Mouse (Mus musculus) liver, embryonic 14.5 days (tissue): Measurements from ENCODE around the gene Lrig2. TPM values are rescaled to one million over a fixed set of nuclear protein-coding genes. Genes with fewer than 3 reads are reported as not detected.

ENCODE experiments used
- ATAC-seq: fragments of 200-750 bp; cut with Nextera tagmentation; 2 replicates; pipeline ENCODE4 v1.8.0; 2017; ENCODE audit warnings: moderate number of reproducible peaks, mild to moderate bottlenecking, moderate library complexity; ENCODE audit not compliant: insufficient read depth
- DNase-seq, 3 experiments: peaks; one replicate each; pipeline ENCODE4 v3.0.0-alpha.2; 2012 to 2013; ENCODE audit warnings: low read depth in 3 of 3, low spot score in 3 of 3
- H3K27ac ChIP-seq: fragments of 300-500 bp; sonication (generic); 2 replicates; pipeline ENCODE4 v1.5.1; 2014; ENCODE audit warnings: moderate library complexity, mild to moderate bottlenecking, control low read depth, inconsistent platforms
- H3K27me3 ChIP-seq: fragments of 300-500 bp; sonication (generic); 2 replicates; pipeline ENCODE4 v1.6.1; 2014; ENCODE audit warnings: mild to moderate bottlenecking, low read length, moderate library complexity; ENCODE audit not compliant: control insufficient read depth, insufficient read depth
- H3K36me3 ChIP-seq: fragments of 300-500 bp; sonication (generic); replicated peaks from 2 replicates; pipeline ENCODE4 v1.6.1; 2014; ENCODE audit warnings: low read depth; ENCODE audit not compliant: control insufficient read depth, insufficient read depth
- H3K4me1 ChIP-seq, 2 experiments: fragments of 200-500 bp in 1 of 2; fragments of 300-500 bp in 1 of 2; sonication (generic) in 1 of 2; replicated peaks; 2 replicates each; pipeline ENCODE4 v1.6.1; 2012 to 2014; ENCODE audit warnings: antibody characterized with exemption in 1 of 2, inconsistent platforms in 1 of 2, low read length in 1 of 2; ENCODE audit not compliant: control insufficient read depth in 2 of 2, insufficient read depth in 2 of 2
- H3K4me2 ChIP-seq: fragments of 300-500 bp; sonication (generic); 2 replicates; pipeline ENCODE4 v1.6.1; 2014; ENCODE audit warnings: low read depth, mild to moderate bottlenecking, control low read depth, moderate library complexity
- H3K4me3 ChIP-seq, 2 experiments: fragments of 200-500 bp in 1 of 2; fragments of 300-500 bp in 1 of 2; sonication (generic) in 1 of 2; 2 replicates each; pipeline ENCODE4 v1.5.1; 2012 to 2014; ENCODE audit warnings: low read depth in 2 of 2, low read length in 2 of 2, mild to moderate bottlenecking in 2 of 2, control low read depth in 1 of 2, inconsistent platforms in 1 of 2, moderate library complexity in 1 of 2; ENCODE audit not compliant: insufficient read depth in 1 of 2
- H3K9ac ChIP-seq: fragments of 300-500 bp; sonication (generic); replicated peaks from 2 replicates; pipeline ENCODE4 v1.6.1; 2014; ENCODE audit warnings: mild to moderate bottlenecking, control low read depth, moderate library complexity
- H3K9me3 ChIP-seq: fragments of 300-500 bp; sonication (generic); 2 replicates; pipeline ENCODE4 v1.6.1; 2016; ENCODE audit warnings: low read length, mixed read lengths; ENCODE audit not compliant: control insufficient read depth
- CTCF ChIP-seq: IDR thresholded peaks from 2 replicates; pipeline ENCODE4 v1.5.1; 2016; ENCODE audit warnings: antibody characterized with exemption, low read depth, control low read depth
- EP300 ChIP-seq: IDR thresholded peaks from 2 replicates; pipeline ENCODE4 v1.6.1; 2016; ENCODE audit warnings: antibody characterized with exemption, low read depth
- WGBS: fragments of 180-500 bp; shearing (Covaris S2); extraction: QIAGEN DNeasy Blood & Tissue Kit; methylation state at CpG from one replicate; pipeline ENCODE4 v1.1.7; 2014; ENCODE audit not compliant: insufficient replicate concordance; 5-methylcytosine and 5-hydroxymethylcytosine counted together
- polyA plus RNA-seq, 2 experiments: library from polyadenylated mRNA; depleted of rRNA in 1 of 2; stranded (reverse) in 1 of 2; unstranded in 1 of 2; fragments of >200 nt; fragmentation: Nextera tagmentation in 1 of 2; extraction: Ambion mirVana in 1 of 2; gene quantifications; 2 replicates each; pipeline versions ENCODE4 v1.2.1 to v1.2.3; 2012 to 2014

The Lrig2 gene
- polyA plus RNA-seq, 2 experiments: 1.9 to 3.1 TPM

GRCm38 (mm10) chr3:104520471-104520870 is 8.8 kb upstream of the Lrig2 start:
- ATAC-seq (no peak), DNase-seq (no peak)
- H3K4me2 ChIP-seq: no peak overlapping the region
- no peak for TF ChIP-seq CTCF
- no peak for TF ChIP-seq EP300
- H3K4me1 ChIP-seq: peaks cover 0 to 5% of the 10 kb centered on the region in 2 experiments; a peak in 2 of 4 replicates
- H3K9ac ChIP-seq: no peak overlapping the region
- H3K36me3 ChIP-seq: no peaks in the 10 kb centered on the region
- no peaks in the 10 kb centered on the region for H3K27me3 ChIP-seq
- H3K4me3 ChIP-seq: no peak overlapping the region
- H3K27ac ChIP-seq: no peak overlapping the region
- 35% methylated on average over 3 of the region's 3 CpGs for WGBS
- H3K9me3 ChIP-seq: no peaks in the 10 kb centered on the region

DNA sequence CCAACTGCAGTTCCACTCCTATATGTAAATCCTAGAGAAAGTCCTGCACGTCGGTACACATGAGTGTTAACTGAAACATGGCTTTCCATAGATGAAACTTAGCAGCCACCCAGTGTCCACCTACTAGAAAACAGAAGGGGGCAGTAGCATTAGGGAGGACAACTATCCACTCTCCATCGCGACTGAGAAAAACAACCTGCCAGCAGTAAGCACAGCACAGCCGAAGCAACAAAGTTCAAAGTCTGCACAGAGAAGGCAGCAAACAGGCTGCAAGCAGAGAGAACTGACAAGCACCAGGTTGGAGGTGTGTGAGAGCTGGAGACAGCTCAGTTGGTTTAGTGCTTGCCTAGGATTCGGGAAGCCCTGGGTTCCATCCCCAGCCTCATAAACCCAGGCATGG is 7.2 kb upstream of the Lrig2 start:
- no peaks in the 10 kb centered on the region for H3K27me3 ChIP-seq
- ATAC-seq (no peak), DNase-seq (no peak)
- H3K4me1 ChIP-seq: peaks cover 0 to 5% of the 10 kb centered on the region in 2 experiments; a peak in 2 of 4 replicates
- H3K9ac ChIP-seq: no peak overlapping the region
- WGBS: 58% methylated on average over 6 of the region's 6 CpGs
- no peak overlapping the region for H3K4me3 ChIP-seq
- H3K36me3 ChIP-seq: no peaks in the 10 kb centered on the region
- TF ChIP-seq CTCF: peak; percentile 25
- TF ChIP-seq EP300: no peak
- H3K4me2 ChIP-seq: no peak overlapping the region
- H3K27ac ChIP-seq: no peak overlapping the region
- no peaks in the 10 kb centered on the region for H3K9me3 ChIP-seq

DNA sequence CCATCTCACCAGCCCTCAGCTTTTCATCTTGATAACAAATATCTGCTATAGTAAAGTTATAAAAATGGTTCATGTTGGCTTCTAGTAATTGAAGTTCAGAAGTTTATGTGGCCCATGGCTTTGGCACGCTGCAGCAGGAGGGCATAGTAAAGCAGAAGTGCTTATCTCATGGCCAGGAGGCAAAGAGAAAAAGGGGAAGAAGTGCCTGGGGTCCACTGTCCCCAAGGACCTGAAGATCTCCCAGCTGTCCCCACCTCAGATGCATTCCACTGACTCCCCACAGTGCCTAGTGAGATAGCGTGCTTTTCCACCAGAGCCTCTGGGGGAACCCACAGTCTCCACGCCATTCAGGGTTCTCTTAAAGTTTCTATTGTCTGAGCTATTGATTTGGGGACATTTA is 6.7 kb upstream of the Lrig2 start:
- 22% methylated on average over 3 of the region's 3 CpGs for WGBS
- no peak overlapping the region for H3K4me2 ChIP-seq
- no peaks in the 10 kb centered on the region for H3K27me3 ChIP-seq
- H3K9ac ChIP-seq: no peak overlapping the region
- DNase-seq (no peak), ATAC-seq (no peak)
- H3K36me3 ChIP-seq: no peaks in the 10 kb centered on the region
- H3K27ac ChIP-seq: no peak overlapping the region
- H3K4me1 ChIP-seq: peaks cover 0 to 5% of the 10 kb centered on the region in 2 experiments; a peak in 2 of 4 replicates
- TF ChIP-seq EP300: no peak
- no peak for TF ChIP-seq CTCF
- H3K9me3 ChIP-seq: no peaks in the 10 kb centered on the region
- H3K4me3 ChIP-seq: no peak overlapping the region

DNA sequence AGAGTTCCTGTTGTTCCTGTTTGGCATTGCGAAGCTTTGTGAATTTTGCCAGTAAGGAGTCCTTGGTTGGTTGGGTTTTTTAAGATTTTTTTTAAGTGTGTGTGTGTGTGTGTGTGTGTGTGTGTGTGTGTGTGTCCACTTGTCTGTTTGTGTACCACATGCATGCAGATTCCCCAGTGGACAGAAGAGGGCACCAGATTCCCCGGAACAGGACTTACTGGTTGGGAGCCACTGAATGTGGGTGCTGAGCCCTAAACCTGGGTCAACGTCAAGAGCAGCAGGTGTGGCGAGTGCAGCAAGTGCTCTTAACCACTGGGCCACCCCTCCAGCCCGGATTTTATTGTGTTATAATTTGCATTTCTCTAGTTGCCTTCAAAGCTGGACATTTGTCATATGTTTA is 5.4 kb upstream of the Lrig2 start:
- no peaks in the 10 kb centered on the region for H3K9me3 ChIP-seq
- no peak for TF ChIP-seq EP300
- TF ChIP-seq CTCF: peak; percentile 59
- H3K27me3 ChIP-seq: no peaks in the 10 kb centered on the region
- no peaks in the 10 kb centered on the region for H3K36me3 ChIP-seq
- WGBS: 66% methylated on average over 5 of the region's 5 CpGs
- no peak overlapping the region for H3K27ac ChIP-seq
- no peak overlapping the region for H3K4me3 ChIP-seq
- DNase-seq (no peak), ATAC-seq (no peak)
- H3K4me2 ChIP-seq: no peak overlapping the region
- peaks cover 2 to 9% of the 10 kb centered on the region in 2 experiments; a peak in 3 of 4 replicates for H3K4me1 ChIP-seq
- no peak overlapping the region for H3K9ac ChIP-seq

DNA sequence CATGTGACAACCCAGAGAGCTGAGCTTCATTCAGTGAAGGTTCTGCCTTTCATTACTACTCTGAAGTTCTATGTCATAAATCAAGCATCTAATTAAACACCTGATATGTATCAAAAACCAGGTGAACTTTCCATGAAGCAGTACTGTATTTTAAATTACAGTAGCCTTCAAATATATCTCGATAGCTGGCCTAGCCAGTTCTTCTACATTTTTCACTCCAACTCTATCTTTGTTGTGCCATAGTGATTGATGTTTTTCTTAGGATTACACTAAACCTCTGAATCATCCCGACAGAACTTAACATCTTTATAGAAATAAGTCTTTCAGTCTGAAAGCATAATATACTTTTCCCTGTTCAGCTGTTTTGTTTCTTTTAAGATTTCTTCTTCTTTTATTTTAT is 2.8 kb upstream of the Lrig2 start:
- no peak for ATAC-seq
- Histone ChIP-seq H3K27ac (no peak overlapping the region), H3K4me3 (no peak overlapping the region), H3K9me3 (no peaks in the 10 kb centered on the region), H3K27me3 (no peaks in the 10 kb centered on the region), H3K4me2 (no peak overlapping the region), H3K36me3 (no peaks in the 10 kb centered on the region), H3K9ac (no peak overlapping the region), H3K4me1 (peaks cover 9% of the 10 kb centered on the region in 2 experiments; a peak in 3 of 4 replicates)
- TF ChIP-seq CTCF (no peak), EP300 (no peak)
- no peak for DNase-seq
- WGBS: 72% methylated on average over 2 of the region's 2 CpGs
